Mouse (Mus musculus): Measurements from ENCODE around the gene Ankrd34c. TPM values are rescaled to one million over a fixed set of nuclear protein-coding genes. Genes with fewer than 3 reads are reported as not detected.

Gene Ankrd34c
- polyA plus RNA-seq (2012; fragmentation: generic; extraction: Trizol), result not detected
- long read RNA-seq, experiment 1, result 0 reads
- long read RNA-seq, experiment 2, result 0 reads

GRCm38 (mm10) chr9:89738295-89738694 is at the start of gene Ankrd34c:
Ankrd34c (minus strand) TSS chr9:89738475.
- no peaks in the 10 kb centered on the region for H3K36me3 ChIP-seq (ENCODE audit: control insufficient read depth, insufficient read depth)
- no peak within 1 kb of the TSS for H3ac ChIP-seq (ENCODE audit: control insufficient read depth, insufficient read length, low read depth)
- no peaks in the 10 kb centered on the region for H3K27me3 ChIP-seq (ENCODE audit: control insufficient read depth, insufficient read depth, insufficient read length)
- no peak within 1 kb of the TSS for H3K4me3 ChIP-seq (ENCODE audit: insufficient read depth, poor library complexity, severe bottlenecking)
- TF ChIP-seq MYOG (IDR thresholded peaks at IDR 0.05; ENCODE audit: control insufficient read depth, extremely low read depth, insufficient read length) (no peak), MAX (IDR thresholded peaks at IDR 0.05) (no peak), FOSL1 (IDR thresholded peaks at IDR 0.05; ENCODE audit: insufficient read depth, low read length, poor library complexity, severe bottlenecking) (no peak), CTCF (IDR thresholded peaks at IDR 0.05; ENCODE audit: control insufficient read depth, insufficient read depth, insufficient read length) (no peak), CEBPB (IDR thresholded peaks at IDR 0.05; ENCODE audit: low read depth) (no peak), USF1 (IDR thresholded peaks at IDR 0.05; ENCODE audit: low read depth) (no peak), MYOD1 (IDR thresholded peaks at IDR 0.05; ENCODE audit: control insufficient read depth, insufficient read length, low read depth) (no peak)
- H3K79me2 ChIP-seq (ENCODE audit: control insufficient read depth, insufficient read depth), result no peaks in the 10 kb centered on the region
- no peaks in the 10 kb centered on the region for H3K79me3 ChIP-seq (ENCODE audit: low read depth)

- TF ChIP-seq FOSL1 (IDR thresholded peaks at IDR 0.05; ENCODE audit: insufficient read depth, low read length, poor library complexity, severe bottlenecking), result no peak
- no peak for TF ChIP-seq CEBPB (IDR thresholded peaks at IDR 0.05; ENCODE audit: low read depth)
- no peak for TF ChIP-seq MYOD1 (IDR thresholded peaks at IDR 0.05; ENCODE audit: control insufficient read depth, insufficient read length, low read depth)
- no peak for TF ChIP-seq MAX (IDR thresholded peaks at IDR 0.05)
- no peak for TF ChIP-seq CTCF (IDR thresholded peaks at IDR 0.05; ENCODE audit: control insufficient read depth, insufficient read depth, insufficient read length)
- no peak for TF ChIP-seq USF1 (IDR thresholded peaks at IDR 0.05; ENCODE audit: low read depth)
- no peak for TF ChIP-seq MYOG (IDR thresholded peaks at IDR 0.05; ENCODE audit: control insufficient read depth, extremely low read depth, insufficient read length)
These were observed 49.3 kb upstream of the Ankrd34c start for GRCm38 (mm10) chr9:89787532-89787931.

GRCm38 (mm10) chr9:89781395-89781927 is 43.2 kb upstream of the Ankrd34c start:
- H3ac ChIP-seq (ENCODE audit: control insufficient read depth, insufficient read length, low read depth), result no peak overlapping the region
- no peaks in the 10 kb centered on the region for H3K79me2 ChIP-seq (ENCODE audit: control insufficient read depth, insufficient read depth)
- H3K36me3 ChIP-seq (ENCODE audit: control insufficient read depth, insufficient read depth), result no peaks in the 10 kb centered on the region
- no peak for TF ChIP-seq CEBPB (IDR thresholded peaks at IDR 0.05; ENCODE audit: low read depth)
- TF ChIP-seq FOSL1 (IDR thresholded peaks at IDR 0.05; ENCODE audit: insufficient read depth, low read length, poor library complexity, severe bottlenecking), result no peak
- no peak for TF ChIP-seq MAX (IDR thresholded peaks at IDR 0.05)
- no peak for TF ChIP-seq USF1 (IDR thresholded peaks at IDR 0.05; ENCODE audit: low read depth)
- TF ChIP-seq MYOD1 (IDR thresholded peaks at IDR 0.05; ENCODE audit: control insufficient read depth, insufficient read length, low read depth), result no peak
- TF ChIP-seq CTCF (IDR thresholded peaks at IDR 0.05; ENCODE audit: control insufficient read depth, insufficient read depth, insufficient read length), result no peak
- TF ChIP-seq MYOG (IDR thresholded peaks at IDR 0.05; ENCODE audit: control insufficient read depth, extremely low read depth, insufficient read length), result no peak
- H3K4me3 ChIP-seq (ENCODE audit: insufficient read depth, poor library complexity, severe bottlenecking), result no peak overlapping the region
- H3K27me3 ChIP-seq (ENCODE audit: control insufficient read depth, insufficient read depth, insufficient read length), result peaks cover 3% of the 10 kb centered on the region
- no peaks in the 10 kb centered on the region for H3K79me3 ChIP-seq (ENCODE audit: low read depth)

More at GRCm38 (mm10) chr9:89787532-89787931, 49.3 kb upstream of the Ankrd34c start:
- H3K79me2 ChIP-seq (ENCODE audit: control insufficient read depth, insufficient read depth), result no peaks in the 10 kb centered on the region
- H3K4me3 ChIP-seq (ENCODE audit: insufficient read depth, poor library complexity, severe bottlenecking), result no peak overlapping the region
- H3K79me3 ChIP-seq (ENCODE audit: low read depth), result no peaks in the 10 kb centered on the region
- H3K36me3 ChIP-seq (ENCODE audit: control insufficient read depth, insufficient read depth), result no peaks in the 10 kb centered on the region
- no peak overlapping the region for H3ac ChIP-seq (ENCODE audit: control insufficient read depth, insufficient read length, low read depth)
- peaks cover 3% of the 10 kb centered on the region for H3K27me3 ChIP-seq (ENCODE audit: control insufficient read depth, insufficient read depth, insufficient read length)

GRCm38 (mm10) chr9:89779237-89779636 is 41.0 kb upstream of the Ankrd34c start:
- H3K79me2 ChIP-seq (ENCODE audit: control insufficient read depth, insufficient read depth), result no peaks in the 10 kb centered on the region
- no peaks in the 10 kb centered on the region for H3K79me3 ChIP-seq (ENCODE audit: low read depth)
- no peak overlapping the region for H3K4me3 ChIP-seq (ENCODE audit: insufficient read depth, poor library complexity, severe bottlenecking)
- H3ac ChIP-seq (ENCODE audit: control insufficient read depth, insufficient read length, low read depth), result no peak overlapping the region
- H3K36me3 ChIP-seq (ENCODE audit: control insufficient read depth, insufficient read depth), result no peaks in the 10 kb centered on the region
- H3K27me3 ChIP-seq (ENCODE audit: control insufficient read depth, insufficient read depth, insufficient read length), result peaks cover 3% of the 10 kb centered on the region
- TF ChIP-seq MAX (IDR thresholded peaks at IDR 0.05), result no peak
- TF ChIP-seq CTCF (IDR thresholded peaks at IDR 0.05; ENCODE audit: control insufficient read depth, insufficient read depth, insufficient read length), result no peak
- TF ChIP-seq MYOG (IDR thresholded peaks at IDR 0.05; ENCODE audit: control insufficient read depth, extremely low read depth, insufficient read length), result no peak
- TF ChIP-seq CEBPB (IDR thresholded peaks at IDR 0.05; ENCODE audit: low read depth), result no peak
- TF ChIP-seq MYOD1 (IDR thresholded peaks at IDR 0.05; ENCODE audit: control insufficient read depth, insufficient read length, low read depth), result no peak
- TF ChIP-seq FOSL1 (IDR thresholded peaks at IDR 0.05; ENCODE audit: insufficient read depth, low read length, poor library complexity, severe bottlenecking), result no peak
- TF ChIP-seq USF1 (IDR thresholded peaks at IDR 0.05; ENCODE audit: low read depth), result no peak

GRCm38 (mm10) chr9:89771153-89771552 is 32.9 kb upstream of the Ankrd34c start:
- Histone ChIP-seq H3K27me3 (ENCODE audit: control insufficient read depth, insufficient read depth, insufficient read length) (peaks cover 3% of the 10 kb centered on the region), H3K4me3 (ENCODE audit: insufficient read depth, poor library complexity, severe bottlenecking) (no peak overlapping the region), H3K36me3 (ENCODE audit: control insufficient read depth, insufficient read depth) (no peaks in the 10 kb centered on the region), H3K79me3 (ENCODE audit: low read depth) (no peaks in the 10 kb centered on the region), H3ac (ENCODE audit: control insufficient read depth, insufficient read length, low read depth) (no peak overlapping the region), H3K79me2 (ENCODE audit: control insufficient read depth, insufficient read depth) (no peaks in the 10 kb centered on the region)
- TF ChIP-seq CEBPB (IDR thresholded peaks at IDR 0.05; ENCODE audit: low read depth) (no peak), MAX (IDR thresholded peaks at IDR 0.05) (no peak), CTCF (IDR thresholded peaks at IDR 0.05; ENCODE audit: control insufficient read depth, insufficient read depth, insufficient read length) (no peak), USF1 (IDR thresholded peaks at IDR 0.05; ENCODE audit: low read depth) (no peak), MYOD1 (IDR thresholded peaks at IDR 0.05; ENCODE audit: control insufficient read depth, insufficient read length, low read depth) (no peak), FOSL1 (IDR thresholded peaks at IDR 0.05; ENCODE audit: insufficient read depth, low read length, poor library complexity, severe bottlenecking) (no peak), MYOG (IDR thresholded peaks at IDR 0.05; ENCODE audit: control insufficient read depth, extremely low read depth, insufficient read length) (no peak)
